Mouse (Mus musculus): ENCODE data around the gene Kcmf1.

GRCm38 (mm10) chr6:72872276-72872675 is 27.5 kb downstream of the Kcmf1 start:
- TF ChIP-seq CTCF (IDR thresholded peaks at IDR 0.05; ENCODE audit: low read depth, low read length) (no peak), EP300 (IDR thresholded peaks at IDR 0.05; ENCODE audit: insufficient read depth, low read depth, low read length) (no peak), POLR2A (IDR thresholded peaks at IDR 0.05; ENCODE audit: insufficient read depth, low read length) (no peak)

Measured in ES-Bruce4 (cell line).